Mouse (Mus musculus): ENCODE measurements around the gene Proz. TPM values are rescaled to one million over a fixed set of nuclear protein-coding genes. Genes with fewer than 3 reads are reported as not detected.
A peak's percentile ranks its signal among the peaks of the same experiment; 100 is the strongest.

Gene Proz
- polyA plus RNA-seq, 1 experiment from 2014 or later: 15.9 TPM

- no peaks in the 10 kb centered on the region for H3K36me3 ChIP-seq (ENCODE audit: control insufficient read depth, insufficient read depth)
- ATAC-seq: no peak
- H3K27ac ChIP-seq (ENCODE audit: low read depth, low read length): no peak overlapping the region
- H3K27me3 ChIP-seq (replicated peaks; ENCODE audit: control insufficient read depth, insufficient read depth, low read length): no peaks in the 10 kb centered on the region
- 0 out of 2 replicates have a peak, but pooled peaks cover 4% of the 10 kb centered on the region for H3K4me1 ChIP-seq (replicated peaks; ENCODE audit: control insufficient read depth, insufficient read depth, low read length)
- 84% methylated on average over 10 of the region's 10 CpGs for WGBS
- H3K4me3 ChIP-seq (ENCODE audit: low read depth, low read length): no peak overlapping the region
- H3K4me2 ChIP-seq (replicated peaks; ENCODE audit: low read depth): no peak overlapping the region
- H3K9ac ChIP-seq (ENCODE audit: low read depth, low read length): no peak overlapping the region
- no peak for TF ChIP-seq CTCF (IDR thresholded peaks at IDR 0.05; ENCODE audit: low read depth)
- H3K9me3 ChIP-seq (ENCODE audit: control insufficient read depth): no peaks in the 10 kb centered on the region
These were observed 24.3 kb upstream of the Proz start for GRCm38 (mm10) chr8:13036346-13036812.

DNA sequence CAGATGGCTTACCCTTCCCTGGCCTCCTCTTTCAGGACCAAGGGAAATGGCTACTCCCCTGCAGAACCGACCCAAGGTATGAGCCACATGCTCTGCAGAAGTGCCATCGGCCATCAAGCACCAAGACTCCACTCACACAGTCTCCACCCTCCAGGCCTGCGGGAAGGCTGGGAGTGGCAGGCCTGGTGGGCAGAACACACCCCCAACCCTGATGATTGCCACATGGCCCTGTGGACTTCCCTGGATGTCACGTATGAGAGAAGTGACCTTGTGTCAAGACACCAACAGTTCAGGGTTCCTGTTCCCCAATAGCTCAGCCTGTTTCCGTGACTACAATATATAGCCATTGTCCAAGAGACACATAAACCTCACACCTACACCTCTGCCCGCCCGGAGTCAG lies 23.7 kb upstream of the Proz start, which contains the start of gene F10:
TSS of gene F10 (plus strand) at position 294 of the 400 bp plus-strand sequence.
- H3K4me2 ChIP-seq (replicated peaks; ENCODE audit: low read depth): peak within 1 kb of the TSS; percentile 43; the same call in 1 of the 2 replicates
- H3K4me3 ChIP-seq (ENCODE audit: low read depth, low read length): no peak within 1 kb of the TSS
- ATAC-seq: peak; percentile 46; the same call in 1 of the 2 replicates
- H3K36me3 ChIP-seq (ENCODE audit: control insufficient read depth, insufficient read depth): no peaks in the 10 kb centered on the region
- no peaks in the 10 kb centered on the region for H3K9me3 ChIP-seq (ENCODE audit: control insufficient read depth)
- no peaks in the 10 kb centered on the region for H3K27me3 ChIP-seq (replicated peaks; ENCODE audit: control insufficient read depth, insufficient read depth, low read length)
- H3K9ac ChIP-seq (ENCODE audit: low read depth, low read length): no peak within 1 kb of the TSS
- WGBS: 50% methylated on average over 7 of the region's 7 CpGs
- 0 out of 2 replicates have a peak, but pooled peaks cover 4% of the 10 kb centered on the region for H3K4me1 ChIP-seq (replicated peaks; ENCODE audit: control insufficient read depth, insufficient read depth, low read length)
- peak within 1 kb of the TSS; percentile 28 for H3K27ac ChIP-seq (ENCODE audit: low read depth, low read length)
- no peak for TF ChIP-seq CTCF (IDR thresholded peaks at IDR 0.05; ENCODE audit: low read depth)

- peak; percentile 86 for ATAC-seq
- TF ChIP-seq CTCF (IDR thresholded peaks at IDR 0.05; ENCODE audit: low read depth): no peak
- no peak overlapping the region for H3K4me3 ChIP-seq (ENCODE audit: low read depth, low read length)
- H3K9ac ChIP-seq (ENCODE audit: low read depth, low read length): no peak overlapping the region
- H3K9me3 ChIP-seq (ENCODE audit: control insufficient read depth): no peaks in the 10 kb centered on the region
- peak overlapping the region; percentile 28; the same call in 1 of the 2 replicates for H3K27ac ChIP-seq (ENCODE audit: low read depth, low read length)
- no peaks in the 10 kb centered on the region for H3K27me3 ChIP-seq (replicated peaks; ENCODE audit: control insufficient read depth, insufficient read depth, low read length)
- H3K36me3 ChIP-seq (ENCODE audit: control insufficient read depth, insufficient read depth): no peaks in the 10 kb centered on the region
- 33% methylated on average over 5 of the region's 5 CpGs for WGBS
- H3K4me1 ChIP-seq (replicated peaks; ENCODE audit: control insufficient read depth, insufficient read depth, low read length): 0 out of 2 replicates have a peak, but pooled peaks cover 4% of the 10 kb centered on the region
- peak overlapping the region; percentile 43; the same call in 1 of the 2 replicates for H3K4me2 ChIP-seq (replicated peaks; ENCODE audit: low read depth)
These were observed 23.1 kb upstream of the Proz start for GRCm38 (mm10) chr8:13037569-13037968.

GRCm38 (mm10) chr8:13039054-13039453 lies 21.7 kb upstream of the Proz start:
- WGBS: 79% methylated on average over 6 of the region's 6 CpGs
- H3K4me3 ChIP-seq (ENCODE audit: low read depth, low read length): no peak overlapping the region
- no peaks in the 10 kb centered on the region for H3K36me3 ChIP-seq (ENCODE audit: control insufficient read depth, insufficient read depth)
- H3K4me1 ChIP-seq (replicated peaks; ENCODE audit: control insufficient read depth, insufficient read depth, low read length): 0 out of 2 replicates have a peak, but pooled peaks cover 4% of the 10 kb centered on the region
- no peak overlapping the region for H3K9ac ChIP-seq (ENCODE audit: low read depth, low read length)
- H3K9me3 ChIP-seq (ENCODE audit: control insufficient read depth): no peaks in the 10 kb centered on the region
- no peak overlapping the region for H3K27ac ChIP-seq (ENCODE audit: low read depth, low read length)
- no peak for TF ChIP-seq CTCF (IDR thresholded peaks at IDR 0.05; ENCODE audit: low read depth)
- no peaks in the 10 kb centered on the region for H3K27me3 ChIP-seq (replicated peaks; ENCODE audit: control insufficient read depth, insufficient read depth, low read length)
- ATAC-seq: no peak
- H3K4me2 ChIP-seq (replicated peaks; ENCODE audit: low read depth): no peak overlapping the region

DNA sequence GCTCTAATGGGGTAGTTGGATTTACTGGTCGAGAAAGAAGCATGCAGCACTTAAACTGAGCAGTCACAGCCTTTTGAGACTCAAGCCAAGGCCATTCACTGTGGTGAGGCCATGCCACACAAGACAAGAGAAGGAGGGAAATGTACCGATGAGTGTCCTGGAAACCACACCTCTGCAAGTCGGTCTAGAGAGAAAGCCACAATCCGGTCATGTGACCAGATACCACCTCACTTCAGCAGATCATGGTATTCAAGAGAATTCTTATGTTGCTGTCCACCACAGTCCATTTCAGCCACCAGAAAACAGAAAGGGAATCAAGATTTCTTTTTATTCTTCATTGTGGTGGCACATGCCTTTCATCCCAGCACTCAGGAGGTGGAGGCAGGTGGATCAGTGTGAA lies 19.3 kb upstream of the Proz start:
- H3K4me3 ChIP-seq (ENCODE audit: low read depth, low read length): no peak overlapping the region
- no peak overlapping the region for H3K4me2 ChIP-seq (replicated peaks; ENCODE audit: low read depth)
- no peak for ATAC-seq
- H3K36me3 ChIP-seq (ENCODE audit: control insufficient read depth, insufficient read depth): no peaks in the 10 kb centered on the region
- H3K9ac ChIP-seq (ENCODE audit: low read depth, low read length): no peak overlapping the region
- no peak overlapping the region for H3K27ac ChIP-seq (ENCODE audit: low read depth, low read length)
- TF ChIP-seq CTCF (IDR thresholded peaks at IDR 0.05; ENCODE audit: low read depth): no peak
- 0 out of 2 replicates have a peak, but pooled peaks cover 4% of the 10 kb centered on the region for H3K4me1 ChIP-seq (replicated peaks; ENCODE audit: control insufficient read depth, insufficient read depth, low read length)
- 70% methylated on average over 4 of the region's 4 CpGs for WGBS
- no peaks in the 10 kb centered on the region for H3K27me3 ChIP-seq (replicated peaks; ENCODE audit: control insufficient read depth, insufficient read depth, low read length)
- H3K9me3 ChIP-seq (ENCODE audit: control insufficient read depth): no peaks in the 10 kb centered on the region

DNA sequence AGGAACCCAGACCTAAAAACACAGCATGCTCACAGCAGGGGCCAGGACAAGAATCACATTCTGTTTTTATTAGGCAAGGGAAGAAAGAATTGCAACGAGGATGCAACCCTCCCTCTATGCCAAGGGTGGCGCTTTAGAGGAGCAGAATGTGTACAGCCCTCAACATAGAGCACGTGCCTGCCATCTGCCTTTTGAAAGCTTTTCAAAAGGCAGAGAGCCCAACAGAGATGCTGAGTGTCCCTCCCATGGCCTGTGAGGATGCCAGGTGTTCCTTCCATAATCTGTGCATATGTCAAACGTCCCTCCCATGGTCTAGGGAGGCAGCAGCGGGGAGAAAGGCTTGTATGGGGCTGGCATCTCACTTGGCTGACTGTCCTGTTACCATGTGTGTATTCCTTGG lies 13.1 kb upstream of the Proz start:
- no peak overlapping the region for H3K9ac ChIP-seq (ENCODE audit: low read depth, low read length)
- no peak overlapping the region for H3K4me2 ChIP-seq (replicated peaks; ENCODE audit: low read depth)
- H3K36me3 ChIP-seq (ENCODE audit: control insufficient read depth, insufficient read depth): peaks cover 6% of the 10 kb centered on the region; the same call in 1 of the 2 replicates
- no peak overlapping the region for H3K4me3 ChIP-seq (ENCODE audit: low read depth, low read length)
- no peaks in the 10 kb centered on the region for H3K9me3 ChIP-seq (ENCODE audit: control insufficient read depth)
- H3K27ac ChIP-seq (ENCODE audit: low read depth, low read length): no peak overlapping the region
- 61% methylated on average over 5 of the region's 5 CpGs for WGBS
- TF ChIP-seq CTCF (IDR thresholded peaks at IDR 0.05; ENCODE audit: low read depth): no peak
- no peaks in the 10 kb centered on the region for H3K4me1 ChIP-seq (replicated peaks; ENCODE audit: control insufficient read depth, insufficient read depth, low read length)
- H3K27me3 ChIP-seq (replicated peaks; ENCODE audit: control insufficient read depth, insufficient read depth, low read length): no peaks in the 10 kb centered on the region
- no peak for ATAC-seq
